Mouse (Mus musculus) cerebellum, adult 2 months (tissue): ENCODE measurements around the gene Fam118a. TPM values are rescaled to one million over a fixed set of nuclear protein-coding genes. Genes with fewer than 3 reads are reported as not detected.

Experiments used
- DNase-seq, 2 experiments: peaks; one replicate each; pipeline ENCODE4 v3.0.0; 2021
- H3K27ac ChIP-seq: fragments of 200-500 bp; 2 replicates; pipeline ENCODE4 v1.5.1; 2012; ENCODE audit warnings: low read length, control low read depth, inconsistent platforms; ENCODE audit not compliant: insufficient read depth
- H3K27me3 ChIP-seq: fragments of 200-500 bp; 2 replicates; pipeline ENCODE4 v1.6.1; 2012; ENCODE audit warnings: inconsistent platforms, mild to moderate bottlenecking, low read length, moderate library complexity; ENCODE audit not compliant: control insufficient read depth, insufficient read depth
- H3K4me1 ChIP-seq: fragments of 200-500 bp; 2 replicates; pipeline ENCODE4 v1.6.1; 2011; ENCODE audit warnings: low read length; ENCODE audit not compliant: control insufficient read depth, insufficient read depth
- H3K4me3 ChIP-seq: fragments of 200-500 bp; replicated peaks from 2 replicates; pipeline ENCODE3; 2011; ENCODE audit warnings: mild to moderate bottlenecking, low read depth, low read length, control low read depth; ENCODE audit not compliant: insufficient read depth
- CTCF ChIP-seq: fragments of 200-500 bp; IDR thresholded peaks from 2 replicates; pipeline ENCODE4 v1.5.1; 2011; ENCODE audit warnings: low read depth, mild to moderate bottlenecking, control low read depth, low read length, moderate library complexity, borderline replicate concordance; ENCODE audit not compliant: insufficient read depth
- POLR2A ChIP-seq: fragments of 200-500 bp; IDR thresholded peaks from 2 replicates; pipeline ENCODE4 v1.6.1; 2011; ENCODE audit warnings: low read length, control low read depth, borderline replicate concordance; ENCODE audit not compliant: insufficient read depth
- WGBS: fragments of 180-500 bp; shearing (Covaris S2); methylation state at CpG from one replicate; pipeline ENCODE4 v1.1.7; 2018; 5-methylcytosine and 5-hydroxymethylcytosine counted together
- polyA plus RNA-seq: library from polyadenylated mRNA; depleted of rRNA; stranded (reverse); fragments of >200 nt; gene quantifications from 2 replicates; pipeline ENCODE4 v1.2.3, GENCODE M21; 2012

Fam118a gene
- polyA plus RNA-seq, 1 experiment: 17.1 TPM

GRCm38 (mm10) chr15:85041546-85042225, 12.9 kb downstream of the Fam118a start:
- Histone ChIP-seq H3K27ac (no peak overlapping the region), H3K27me3 (no peaks in the 10 kb centered on the region), H3K4me3 (no peak overlapping the region), H3K4me1 (peaks cover 5% of the 10 kb centered on the region; the same call in 1 of the 2 replicates)
- 62% methylated on average over 10 of the region's 10 CpGs for WGBS
- no peak for TF ChIP-seq POLR2A
- DNase-seq: no peak

GRCm38 (mm10) chr15:85042361-85042954, 13.7 kb downstream of the Fam118a start:
- H3K4me3 ChIP-seq: no peak overlapping the region
- peak; percentile 46 to 52 for DNase-seq
- TF ChIP-seq CTCF (peak; percentile 48; the same call in 1 of the 2 replicates), POLR2A (no peak)
- 18% methylated on average over 4 of the region's 4 CpGs for WGBS
- H3K27ac ChIP-seq: no peak overlapping the region
- peaks cover 5% of the 10 kb centered on the region; the same call in 1 of the 2 replicates for H3K4me1 ChIP-seq
- no peaks in the 10 kb centered on the region for H3K27me3 ChIP-seq

- Histone ChIP-seq H3K27me3 (no peaks in the 10 kb centered on the region), H3K4me1 (peaks cover 5% of the 10 kb centered on the region; the same call in 1 of the 2 replicates), H3K4me3 (no peak overlapping the region), H3K27ac (no peak overlapping the region)
- 66% methylated on average over 5 of the region's 5 CpGs for WGBS
- DNase-seq: no peak
- TF ChIP-seq CTCF (no peak), POLR2A (no peak)
These were observed 14.4 kb downstream of the Fam118a start for GRCm38 (mm10) chr15:85043116-85043515.

GRCm38 (mm10) chr15:85043761-85044160, 15.0 kb downstream of the Fam118a start:
- WGBS: 86% methylated on average over 5 of the region's 5 CpGs
- Histone ChIP-seq H3K27ac (no peak overlapping the region), H3K4me1 (peaks cover 5% of the 10 kb centered on the region; the same call in 1 of the 2 replicates), H3K4me3 (no peak overlapping the region), H3K27me3 (no peaks in the 10 kb centered on the region)
- DNase-seq: no peak
- no peak for TF ChIP-seq POLR2A
- TF ChIP-seq CTCF: no peak

GRCm38 (mm10) chr15:85046230-85046950, 17.6 kb downstream of the Fam118a start:
- DNase-seq: no peak
- no peaks in the 10 kb centered on the region for H3K27me3 ChIP-seq
- no peak overlapping the region for H3K4me3 ChIP-seq
- WGBS: 81% methylated on average over 14 of the region's 14 CpGs
- H3K27ac ChIP-seq: no peak overlapping the region
- H3K4me1 ChIP-seq: peaks cover 5% of the 10 kb centered on the region; the same call in 1 of the 2 replicates
- TF ChIP-seq POLR2A: no peak
- TF ChIP-seq CTCF: no peak

DNA sequence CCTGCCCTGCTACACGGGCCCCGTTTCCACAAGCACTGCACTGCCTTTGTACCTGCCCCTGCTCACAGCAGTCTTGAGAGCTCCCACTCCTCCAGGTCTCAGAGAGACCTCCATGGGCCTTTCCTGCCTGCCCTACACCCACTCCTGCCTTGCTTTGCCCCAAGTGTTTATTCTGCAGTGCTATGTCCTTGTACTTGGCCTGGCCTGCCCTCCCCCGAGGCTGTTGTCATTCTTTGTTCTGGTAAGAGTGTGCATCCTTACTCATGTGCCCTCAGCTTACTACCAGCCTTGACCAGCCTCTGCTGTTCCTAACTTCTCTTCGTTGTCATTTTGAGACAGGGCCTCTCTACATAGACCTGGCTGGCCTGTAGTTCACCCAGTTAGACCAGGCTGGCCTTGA, 19.1 kb downstream of the Fam118a start:
- WGBS: 76% methylated on average over 4 of the region's 4 CpGs
- DNase-seq: no peak
- TF ChIP-seq CTCF: no peak
- no peak for TF ChIP-seq POLR2A
- Histone ChIP-seq H3K4me1 (no peaks in the 10 kb centered on the region), H3K27ac (no peak overlapping the region), H3K27me3 (no peaks in the 10 kb centered on the region), H3K4me3 (no peak overlapping the region)

- DNase-seq: no peak
- H3K4me1 ChIP-seq: no peaks in the 10 kb centered on the region
- no peak for TF ChIP-seq CTCF
- no peak for TF ChIP-seq POLR2A
- H3K27ac ChIP-seq: no peak overlapping the region
- 97% methylated on average over 1 of the region's 1 CpGs for whole genome bisulfite sequencing
- no peak overlapping the region for H3K4me3 ChIP-seq
- no peaks in the 10 kb centered on the region for H3K27me3 ChIP-seq
These were observed 21.0 kb downstream of the Fam118a start for GRCm38 (mm10) chr15:85049758-85050157.

- TF ChIP-seq CTCF: no peak
- no peak for TF ChIP-seq POLR2A
- DNase-seq: no peak
- 95% methylated on average over 3 of the region's 3 CpGs for WGBS
- no peak overlapping the region for H3K4me3 ChIP-seq
- H3K4me1 ChIP-seq: no peaks in the 10 kb centered on the region
- H3K27me3 ChIP-seq: no peaks in the 10 kb centered on the region
- H3K27ac ChIP-seq: no peak overlapping the region
These were observed 25.4 kb downstream of the Fam118a start for GRCm38 (mm10) chr15:85054098-85054497.
